Mouse (Mus musculus): ENCODE results near the gene Nek5.

- TF ChIP-seq CTCF (IDR thresholded peaks at IDR 0.05; ENCODE audit: control insufficient read depth, insufficient read depth, low read length) (no peak), POLR2A (IDR thresholded peaks at IDR 0.05; ENCODE audit: borderline replicate concordance, control insufficient read depth, low read depth, low read length) (no peak)
Measured at GRCm38 (mm10) chr8:22028973-22029372, 95.9 kb downstream of the Nek5 start.
